Mouse (Mus musculus): ENCODE results near the gene Alkal2. TPM values are rescaled to one million over a fixed set of nuclear protein-coding genes. Genes with fewer than 3 reads are reported as not detected.

Gene Alkal2
- not detected for polyA plus RNA-seq (2014; fragmentation: Illumina TruSeq; extraction: RNeasy Lipid Tissue Mini Kit (QIAGEN cat#74804); ENCODE audit: low read depth, low replicate concordance)

GRCm38 (mm10) chr12:30883986-30884621, at the start of gene Alkal2:
TSS of gene Alkal2 (plus strand) at chr12:30884322.

GRCm38 (mm10) chr12:30911261-30912047, 27.3 kb downstream of the Alkal2 start, which contains the start of the genes Acp1 and Sh3yl1:
TSS of gene Acp1 (minus strand) at chr12:30911589.
TSS of gene Sh3yl1 (plus strand) at chr12:30911668.

Other genes with a start within 250 kb of the Alkal2 start
- gene Acp1, start 27.3 kb downstream of the Alkal2 start, polyA plus RNA-seq (2014; fragmentation: Illumina TruSeq; extraction: RNeasy Lipid Tissue Mini Kit (QIAGEN cat#74804); ENCODE audit: low read depth, low replicate concordance), result 78.7 TPM
- gene Sh3yl1, start 27.3 kb downstream of the Alkal2 start, polyA plus RNA-seq (2014; fragmentation: Illumina TruSeq; extraction: RNeasy Lipid Tissue Mini Kit (QIAGEN cat#74804); ENCODE audit: low read depth, low replicate concordance), result 21.9 TPM
- 2.7 TPM for gene Fam110c, start 189.5 kb downstream of the Alkal2 start, polyA plus RNA-seq (2014; fragmentation: Illumina TruSeq; extraction: RNeasy Lipid Tissue Mini Kit (QIAGEN cat#74804); ENCODE audit: low read depth, low replicate concordance)